Mouse (Mus musculus) limb, embryonic 13.5 days (tissue): ENCODE data around the gene Rtl5. TPM values are rescaled to one million over a fixed set of nuclear protein-coding genes. Genes with fewer than 3 reads are reported as not detected.

Experiments used
- ATAC-seq: fragments of 200-750 bp; cut with Nextera tagmentation; 2 replicates; pipeline ENCODE4 v1.8.0; 2017; ENCODE audit warnings: low read depth, moderate number of reproducible peaks, moderate TSS enrichment; ENCODE audit not compliant: low FRiP score
- H3K27ac ChIP-seq: fragments of 300-500 bp; sonication (generic); 2 replicates; pipeline ENCODE4 v1.5.1; 2015; ENCODE audit warnings: inconsistent platforms, mild to moderate bottlenecking, moderate library complexity
- H3K27me3 ChIP-seq: fragments of 300-500 bp; sonication (generic); 2 replicates; pipeline ENCODE4 v1.6.1; 2015; ENCODE audit warnings: mild to moderate bottlenecking, inconsistent platforms
- H3K36me3 ChIP-seq: fragments of 300-500 bp; sonication (generic); 2 replicates; pipeline ENCODE4 v1.6.1; 2015; ENCODE audit warnings: inconsistent platforms, mild to moderate bottlenecking, moderate library complexity
- H3K4me1 ChIP-seq: fragments of 300-500 bp; sonication (generic); 2 replicates; pipeline ENCODE4 v1.6.1; 2015; ENCODE audit warnings: inconsistent platforms
- H3K4me2 ChIP-seq: fragments of 300-500 bp; sonication (generic); replicated peaks from 2 replicates; pipeline ENCODE4 v1.6.1; 2015; ENCODE audit warnings: inconsistent platforms, mild to moderate bottlenecking, moderate library complexity
- H3K4me3 ChIP-seq: fragments of 300-500 bp; sonication (generic); 2 replicates; pipeline ENCODE4 v1.5.1; 2015; ENCODE audit warnings: moderate library complexity, mild to moderate bottlenecking, inconsistent platforms
- H3K9ac ChIP-seq: fragments of 300-500 bp; sonication (generic); 2 replicates; pipeline ENCODE4 v1.6.1; 2015; ENCODE audit warnings: mild to moderate bottlenecking, inconsistent platforms
- H3K9me3 ChIP-seq: fragments of 300-500 bp; sonication (generic); 2 replicates; pipeline ENCODE4 v1.6.1; 2016; ENCODE audit warnings: inconsistent platforms
- WGBS: fragments of 180-500 bp; shearing (Covaris S2); methylation state at CpG from one replicate; pipeline ENCODE4 v1.1.7; 2015; 5-methylcytosine and 5-hydroxymethylcytosine counted together
- polyA plus RNA-seq: library from polyadenylated mRNA; unstranded; fragments of >200 nt; fragmentation: Nextera tagmentation; extraction: Ambion mirVana; gene quantifications from 2 replicates; pipeline ENCODE4 v1.2.1, GENCODE M21; 2015

Rtl5 gene
- polyA plus RNA-seq, 1 experiment from 2014 or later, result 3.8 TPM

DNA sequence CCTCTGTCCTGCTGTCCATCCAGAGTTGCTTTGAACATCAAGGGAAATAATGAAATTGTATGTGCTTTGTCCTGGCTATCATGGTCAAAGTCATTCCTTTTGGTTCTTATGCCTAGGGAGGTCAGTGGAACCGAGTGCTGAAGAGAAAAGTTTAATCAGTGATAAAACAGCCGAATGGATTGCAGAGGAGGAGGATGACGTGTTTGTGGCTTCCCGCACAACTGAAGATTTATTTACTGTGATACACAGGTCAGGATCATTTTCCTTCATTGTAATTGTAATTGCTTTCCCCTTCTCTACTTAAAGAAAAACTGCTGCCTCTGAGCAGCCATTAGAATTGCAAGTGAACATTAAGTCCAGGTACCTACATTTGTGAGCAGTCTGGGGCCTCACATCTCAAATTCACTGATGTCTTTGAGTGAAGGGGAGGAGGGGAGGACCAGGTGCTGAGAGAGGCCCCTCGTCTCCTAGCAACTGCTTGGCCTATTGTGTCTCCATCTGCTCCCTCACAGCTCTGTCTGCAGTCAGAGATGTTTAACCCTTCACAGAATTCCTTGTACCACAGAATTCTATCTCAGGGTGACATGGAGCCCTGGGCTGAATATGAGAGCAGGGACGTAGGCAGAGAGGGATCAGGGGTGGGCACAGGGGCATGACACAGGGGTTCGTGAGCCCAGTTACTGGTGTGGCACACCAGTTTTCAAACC lies 10.6 kb upstream of the Rtl5 start:
- H3K4me1 ChIP-seq, result peaks cover 12% of the 10 kb centered on the region
- peak; percentile 91 for ATAC-seq
- H3K9me3 ChIP-seq, result no peaks in the 10 kb centered on the region
- no peak overlapping the region for H3K4me2 ChIP-seq
- peaks cover 30% of the 10 kb centered on the region; the same call in 1 of the 2 replicates for H3K27me3 ChIP-seq
- peaks cover 8% of the 10 kb centered on the region; the same call in 1 of the 2 replicates for H3K36me3 ChIP-seq
- peak overlapping the region; percentile 69; the same call in 1 of the 2 replicates for H3K27ac ChIP-seq
- H3K9ac ChIP-seq, result no peak overlapping the region
- WGBS, result 42% methylated on average over 7 of the region's 7 CpGs
- H3K4me3 ChIP-seq, result no peak overlapping the region

DNA sequence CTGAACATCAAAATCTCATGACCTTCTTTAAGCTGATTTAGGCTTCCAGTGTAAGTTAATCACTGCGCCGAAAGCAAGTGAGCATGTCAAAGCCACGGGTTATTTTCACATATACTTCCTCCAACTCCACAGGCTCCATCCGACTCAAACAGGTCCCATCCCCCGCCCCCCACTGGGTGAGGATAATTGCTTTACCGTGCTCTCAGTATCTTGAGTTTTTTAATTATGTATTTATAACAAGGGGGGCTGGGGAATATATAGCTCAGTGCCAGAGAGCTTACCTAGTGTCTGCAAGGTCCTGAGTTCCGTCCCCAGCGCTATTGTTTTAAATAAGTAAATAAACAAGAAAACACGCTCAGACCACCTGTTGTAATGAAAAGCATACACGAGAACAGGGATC lies 10.0 kb upstream of the Rtl5 start:
- Histone ChIP-seq H3K4me2 (no peak overlapping the region), H3K36me3 (peaks cover 8% of the 10 kb centered on the region; the same call in 1 of the 2 replicates), H3K27ac (peak overlapping the region; percentile 33; the same call in 1 of the 2 replicates), H3K9me3 (no peaks in the 10 kb centered on the region), H3K4me3 (no peak overlapping the region), H3K27me3 (peaks cover 24% of the 10 kb centered on the region; the same call in 1 of the 2 replicates), H3K4me1 (peaks cover 12% of the 10 kb centered on the region), H3K9ac (no peak overlapping the region)
- ATAC-seq, result no peak
- 49% methylated on average over 10 of the region's 10 CpGs for WGBS

DNA sequence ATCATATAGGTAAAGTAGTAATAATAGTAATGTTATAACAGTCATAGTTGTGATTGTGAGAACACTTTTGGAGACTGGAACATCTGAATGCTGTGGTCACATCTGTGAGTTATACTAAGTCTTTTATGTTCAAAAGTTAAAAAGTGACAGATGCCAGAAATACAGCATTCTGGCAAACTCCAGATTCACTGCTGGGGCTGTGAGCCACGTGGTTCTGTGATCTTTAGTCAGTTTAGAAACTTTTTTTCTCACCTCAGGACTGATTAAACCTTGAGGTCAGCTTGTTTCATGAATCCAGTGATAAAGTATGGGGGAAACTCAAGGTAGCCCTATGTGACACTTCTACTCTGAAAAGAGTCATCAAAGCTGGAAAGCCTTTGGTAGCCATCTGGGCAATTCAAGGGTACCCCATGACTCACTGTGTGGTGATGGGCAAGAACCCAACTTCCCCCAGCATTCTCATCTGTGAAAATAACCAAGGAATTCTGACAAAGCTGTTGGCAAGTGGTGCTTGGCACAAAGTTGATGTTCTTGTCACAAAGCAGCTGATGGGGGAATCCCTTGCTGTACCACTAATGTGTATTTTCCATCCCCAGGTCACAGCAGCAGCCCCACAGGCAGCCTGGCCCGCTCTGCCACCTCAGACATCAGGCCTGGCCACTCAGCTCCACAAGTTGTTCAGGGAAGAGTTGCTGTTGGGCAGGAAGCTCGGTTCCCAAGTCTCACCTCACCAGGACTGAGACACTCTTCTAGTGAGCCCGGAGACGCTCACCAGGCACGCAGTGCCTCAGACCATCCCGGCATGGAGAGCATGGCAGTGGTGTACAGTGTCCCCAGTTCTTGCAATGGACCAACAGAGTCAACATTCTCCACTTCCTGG lies 6.0 kb upstream of the Rtl5 start:
- Histone ChIP-seq H3K4me1 (peaks cover 10% of the 10 kb centered on the region), H3K36me3 (peaks cover 5% of the 10 kb centered on the region; the same call in 1 of the 2 replicates), H3K9ac (no peak overlapping the region), H3K4me3 (no peak overlapping the region), H3K27me3 (peaks cover 23% of the 10 kb centered on the region; the same call in 1 of the 2 replicates), H3K27ac (no peak overlapping the region), H3K9me3 (no peaks in the 10 kb centered on the region), H3K4me2 (no peak overlapping the region)
- WGBS, result 80% methylated on average over 7 of the region's 7 CpGs
- ATAC-seq, result no peak

DNA sequence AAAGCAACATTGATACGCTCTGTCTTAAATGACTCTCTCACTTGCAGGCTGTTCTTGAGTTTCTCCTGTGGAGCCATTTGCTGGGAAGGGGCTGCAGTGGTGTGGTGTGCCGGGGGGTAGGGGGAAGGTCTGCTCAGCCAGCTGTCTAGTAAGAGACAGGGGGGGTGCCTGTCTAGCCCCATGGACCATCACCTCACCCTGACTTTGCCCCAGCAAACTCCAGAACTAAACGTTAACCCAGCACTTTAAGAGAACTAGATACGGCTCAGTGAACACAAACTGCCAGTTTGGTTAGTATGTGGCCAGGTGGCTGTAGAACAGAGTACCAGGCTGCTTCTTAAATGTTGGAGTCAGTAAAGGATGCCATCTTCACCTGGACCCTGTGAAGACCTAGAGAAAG lies 4.1 kb upstream of the Rtl5 start:
- WGBS, result 68% methylated on average over 4 of the region's 4 CpGs

DNA sequence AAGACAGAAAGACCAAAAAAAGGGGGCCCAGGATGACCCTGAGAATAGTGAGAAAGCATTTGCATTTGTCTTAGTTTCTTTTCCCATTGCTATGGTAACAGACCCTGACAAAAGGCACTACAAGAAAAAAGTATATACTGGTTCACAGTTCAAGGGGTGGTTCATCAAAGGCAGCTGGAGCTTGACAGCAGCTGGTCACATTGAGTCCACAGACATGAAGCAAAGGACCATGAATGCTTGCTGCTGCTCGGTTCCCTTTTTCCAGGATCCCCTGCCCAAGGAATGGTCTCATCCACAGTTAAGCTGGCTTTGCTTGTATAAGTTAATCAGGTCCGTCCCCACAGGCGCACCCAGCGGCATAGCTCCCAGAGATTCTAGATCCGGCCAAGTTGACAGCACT lies 3.3 kb upstream of the Rtl5 start:
- Histone ChIP-seq H3K27ac (no peak overlapping the region), H3K27me3 (peaks cover 40% of the 10 kb centered on the region; the same call in 1 of the 2 replicates)
- WGBS, result 81% methylated on average over 5 of the region's 5 CpGs

More for the DNA sequence above, 4.1 kb upstream of the Rtl5 start:
- H3K4me3 ChIP-seq, result no peak overlapping the region
- H3K4me2 ChIP-seq, result no peak overlapping the region
- peaks cover under 1% of the 10 kb centered on the region; the same call in 1 of the 2 replicates for H3K4me1 ChIP-seq
- no peak overlapping the region for H3K27ac ChIP-seq
- no peak for ATAC-seq
- H3K9ac ChIP-seq, result no peak overlapping the region
- H3K9me3 ChIP-seq, result no peaks in the 10 kb centered on the region
- peaks cover 5% of the 10 kb centered on the region; the same call in 1 of the 2 replicates for H3K36me3 ChIP-seq
- peaks cover 41% of the 10 kb centered on the region; the same call in 1 of the 2 replicates for H3K27me3 ChIP-seq

DNA sequence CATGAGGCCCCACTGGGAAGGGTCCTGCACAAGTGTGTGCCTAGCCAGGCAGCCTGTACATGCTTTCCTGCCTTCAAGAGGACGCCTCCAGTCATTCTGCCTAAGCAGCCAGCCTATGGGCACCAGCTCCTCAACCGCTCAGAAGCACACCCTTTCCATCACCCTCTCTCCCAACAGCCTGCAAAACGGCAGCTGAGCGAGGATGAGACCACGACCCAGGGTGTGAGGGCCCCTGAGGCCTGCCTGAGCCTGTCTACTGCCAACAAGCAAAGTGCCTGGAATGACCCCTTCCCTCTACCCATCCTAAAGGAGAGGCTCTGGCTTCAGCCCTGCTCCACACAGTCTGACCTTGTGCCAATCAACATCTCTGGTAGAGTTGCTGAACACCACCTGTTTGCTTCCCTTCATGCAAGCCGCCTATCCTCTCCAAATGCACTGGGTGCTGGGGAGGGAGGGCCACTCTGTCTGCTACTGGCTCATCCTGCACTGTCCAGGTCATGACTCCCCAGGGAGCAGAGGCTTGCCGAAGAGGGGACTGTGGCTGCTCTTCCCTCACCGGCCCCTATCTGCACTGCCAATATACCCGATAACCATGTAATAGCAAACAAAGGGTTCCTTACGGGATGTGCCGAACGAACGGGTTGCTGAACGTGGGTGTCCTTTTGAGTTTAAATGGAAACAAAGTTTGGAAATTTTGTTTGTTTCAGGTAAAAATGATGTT lies 2.7 kb upstream of the Rtl5 start:
- no peak for ATAC-seq
- no peaks in the 10 kb centered on the region for H3K9me3 ChIP-seq
- H3K27ac ChIP-seq, result no peak overlapping the region
- no peak overlapping the region for H3K9ac ChIP-seq
- H3K4me1 ChIP-seq, result peaks cover 3% of the 10 kb centered on the region; the same call in 1 of the 2 replicates
- H3K4me2 ChIP-seq, result no peak overlapping the region
- H3K36me3 ChIP-seq, result peaks cover 5% of the 10 kb centered on the region; the same call in 1 of the 2 replicates
- WGBS, result 83% methylated on average over 14 of the region's 14 CpGs
- peaks cover 42% of the 10 kb centered on the region; the same call in 1 of the 2 replicates for H3K27me3 ChIP-seq
- no peak overlapping the region for H3K4me3 ChIP-seq

More for the DNA sequence above, 3.3 kb upstream of the Rtl5 start:
- Histone ChIP-seq H3K9ac (no peak overlapping the region), H3K4me1 (peaks cover 3% of the 10 kb centered on the region; the same call in 1 of the 2 replicates), H3K9me3 (no peaks in the 10 kb centered on the region), H3K4me3 (no peak overlapping the region), H3K36me3 (peaks cover 5% of the 10 kb centered on the region; the same call in 1 of the 2 replicates), H3K4me2 (no peak overlapping the region)
- ATAC-seq, result no peak

DNA sequence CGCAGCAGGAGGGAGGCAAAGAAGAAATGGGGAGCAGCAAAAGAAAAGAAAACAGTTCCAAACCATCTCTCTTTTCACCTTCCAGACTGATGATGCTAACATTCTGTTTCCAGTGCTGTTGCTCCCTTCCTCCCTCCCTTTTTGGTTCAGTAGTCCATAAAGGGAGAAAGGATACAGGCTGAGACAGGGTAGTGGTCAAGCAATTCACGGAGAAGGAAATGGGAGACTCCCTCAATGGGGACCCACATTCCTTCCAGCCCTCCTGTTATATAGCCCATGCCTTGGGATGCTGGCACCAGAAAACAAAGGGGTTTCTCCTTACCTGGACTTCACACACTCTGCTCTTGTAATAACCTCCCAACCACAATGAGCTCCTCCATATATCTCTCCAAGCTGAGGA lies 413 bp upstream of the Rtl5 start:
- ATAC-seq, result 0 out of 2 replicates have a peak, but pooled peaks have one; percentile 2
- peak overlapping the region; percentile 54 for H3K4me3 ChIP-seq
- peaks cover 53% of the 10 kb centered on the region; the same call in 1 of the 2 replicates for H3K27me3 ChIP-seq
- 23% methylated on average over 2 of the region's 2 CpGs for WGBS
- no peaks in the 10 kb centered on the region for H3K9me3 ChIP-seq
- peak overlapping the region; percentile 69 for H3K4me2 ChIP-seq
- peak overlapping the region; percentile 74; the same call in 1 of the 2 replicates for H3K27ac ChIP-seq
- 0 out of 2 replicates have a peak overlapping the region, but pooled peaks have one; percentile 71 for H3K9ac ChIP-seq
- peaks cover 3% of the 10 kb centered on the region; the same call in 1 of the 2 replicates for H3K4me1 ChIP-seq
- no peaks in the 10 kb centered on the region for H3K36me3 ChIP-seq

DNA sequence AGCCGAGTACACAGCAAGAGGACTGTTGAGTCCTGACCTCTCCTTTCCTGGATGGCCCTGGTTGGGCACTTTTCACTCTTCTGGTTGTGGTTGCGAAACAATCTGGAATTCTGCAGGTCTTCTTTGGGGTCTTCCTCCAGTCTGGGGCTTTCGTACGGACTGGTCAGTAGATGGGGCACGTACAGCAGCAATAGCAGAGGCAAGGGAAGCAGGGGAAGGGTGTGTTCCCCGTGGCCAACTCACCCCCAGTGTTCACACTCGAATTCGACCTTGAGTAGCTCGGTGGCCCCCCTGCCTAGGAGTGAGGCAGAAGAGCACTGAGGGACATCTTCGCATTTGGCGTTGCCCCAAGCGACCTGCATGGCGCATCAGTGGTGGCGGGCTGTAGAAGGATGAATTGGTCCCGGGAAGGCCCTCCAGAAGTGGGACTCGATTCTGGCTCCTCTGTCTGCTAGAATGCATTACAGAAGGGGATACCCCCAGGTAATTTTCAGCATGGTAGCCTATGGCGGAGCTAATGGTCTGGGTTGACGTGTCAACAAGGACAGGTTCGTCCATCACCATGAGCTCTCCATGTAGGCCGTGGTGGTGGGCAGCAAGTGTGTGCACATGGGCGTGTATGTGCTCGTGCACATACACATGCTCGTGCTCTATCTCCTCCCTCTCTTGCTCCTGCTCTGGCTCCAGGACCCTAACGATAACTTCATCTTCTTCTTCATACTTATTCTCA lies 2.1 kb downstream of the Rtl5 start:
- no peak overlapping the region for H3K4me2 ChIP-seq
- H3K36me3 ChIP-seq, result no peaks in the 10 kb centered on the region
- H3K27me3 ChIP-seq, result peaks cover 66% of the 10 kb centered on the region
- H3K4me3 ChIP-seq, result no peak overlapping the region
- no peaks in the 10 kb centered on the region for H3K9me3 ChIP-seq
- no peak overlapping the region for H3K27ac ChIP-seq
- H3K9ac ChIP-seq, result no peak overlapping the region
- peaks cover 11% of the 10 kb centered on the region for H3K4me1 ChIP-seq
- no peak for ATAC-seq
- WGBS, result 92% methylated on average over 24 of the region's 24 CpGs

DNA sequence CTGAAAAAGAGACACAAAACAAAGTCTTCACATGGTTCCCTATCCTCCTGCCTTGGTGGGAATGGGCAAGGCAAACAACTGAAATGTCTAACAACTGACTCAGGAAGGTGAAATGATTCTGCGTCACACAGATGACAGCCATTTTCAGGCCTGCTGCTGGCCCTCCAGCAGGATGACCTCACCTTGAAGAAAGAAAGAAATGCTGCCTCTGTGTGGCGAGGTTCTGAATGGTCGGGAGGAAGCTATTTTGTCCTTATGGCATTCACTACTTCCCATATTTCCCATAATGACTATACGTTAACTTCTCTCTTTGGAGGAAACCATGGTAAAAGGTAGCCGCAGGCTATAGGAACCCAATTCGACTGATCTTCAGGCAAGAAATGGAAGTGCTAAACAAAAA lies 4.0 kb downstream of the Rtl5 start:
- Histone ChIP-seq H3K4me1 (peaks cover 18% of the 10 kb centered on the region), H3K4me3 (no peak overlapping the region), H3K4me2 (no peak overlapping the region), H3K9me3 (no peaks in the 10 kb centered on the region), H3K36me3 (no peaks in the 10 kb centered on the region), H3K27me3 (peaks cover 58% of the 10 kb centered on the region), H3K27ac (no peak overlapping the region), H3K9ac (no peak overlapping the region)
- ATAC-seq, result no peak
- 81% methylated on average over 6 of the region's 6 CpGs for WGBS

DNA sequence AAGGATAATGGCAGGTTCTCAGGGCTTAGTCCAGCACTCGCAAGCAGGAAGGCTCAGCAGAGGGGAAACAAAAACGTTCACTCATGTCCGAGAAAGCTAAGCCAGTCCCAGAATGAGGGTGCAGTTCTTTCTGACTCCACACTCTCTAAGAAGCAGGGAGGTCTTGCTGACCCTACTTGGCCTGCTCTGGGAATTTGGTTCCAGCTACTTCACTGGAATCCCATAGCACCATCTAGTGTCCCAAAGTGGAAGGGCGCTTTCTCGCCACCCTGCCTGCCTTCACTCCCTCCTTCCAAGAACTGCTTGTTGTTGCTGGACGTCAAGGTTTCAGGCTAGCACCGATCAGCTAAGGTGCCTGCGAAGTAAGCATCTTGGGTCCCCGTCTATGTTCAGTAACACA lies 5.0 kb downstream of the Rtl5 start:
- no peaks in the 10 kb centered on the region for H3K36me3 ChIP-seq
- peaks cover 51% of the 10 kb centered on the region for H3K27me3 ChIP-seq
- no peaks in the 10 kb centered on the region for H3K9me3 ChIP-seq
- H3K4me3 ChIP-seq, result no peak overlapping the region
- WGBS, result 14% methylated on average over 8 of the region's 9 CpGs
- H3K4me2 ChIP-seq, result no peak overlapping the region
- H3K9ac ChIP-seq, result no peak overlapping the region
- no peak for ATAC-seq
- H3K27ac ChIP-seq, result no peak overlapping the region
- H3K4me1 ChIP-seq, result peaks cover 18% of the 10 kb centered on the region

DNA sequence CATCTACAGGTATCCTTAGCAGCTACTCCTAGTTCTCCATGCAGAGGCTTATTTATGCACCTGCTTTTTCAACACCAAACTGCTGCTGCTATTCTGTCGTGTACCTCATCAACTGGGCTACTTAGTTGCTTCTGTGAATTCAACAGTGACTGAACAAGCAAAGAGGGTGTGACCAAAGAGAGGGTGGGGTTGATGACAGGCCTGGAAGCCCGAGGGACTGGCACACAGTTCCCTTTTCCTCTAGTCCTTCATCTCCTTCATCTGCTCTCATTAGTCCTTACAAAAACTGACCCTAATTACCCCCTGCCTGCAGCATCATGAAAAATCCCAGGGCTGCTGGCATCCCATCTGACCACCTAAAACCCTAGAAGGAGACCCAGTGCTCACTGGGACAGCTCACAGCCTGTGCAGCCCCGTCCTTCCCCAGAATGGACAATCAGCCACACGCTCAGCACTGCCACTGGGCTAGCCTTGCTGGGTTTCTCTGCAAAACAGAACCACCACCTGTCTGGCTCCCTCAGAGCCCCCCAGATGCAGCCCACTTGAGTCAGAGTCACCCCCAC lies 5.8 kb downstream of the Rtl5 start:
- Histone ChIP-seq H3K4me2 (no peak overlapping the region), H3K27ac (no peak overlapping the region), H3K4me1 (peaks cover 21% of the 10 kb centered on the region), H3K4me3 (no peak overlapping the region), H3K36me3 (no peaks in the 10 kb centered on the region), H3K9me3 (no peaks in the 10 kb centered on the region), H3K27me3 (peaks cover 45% of the 10 kb centered on the region), H3K9ac (no peak overlapping the region)
- WGBS, result 50% methylated on average over 4 of the region's 4 CpGs
- ATAC-seq, result no peak
